Mouse (Mus musculus) activated CD4-positive, CD25-positive, alpha-beta regulatory T cell, adult 9 weeks (primary cell): ENCODE data around the gene Itgb3. TPM values are rescaled to one million over a fixed set of nuclear protein-coding genes. Genes with fewer than 3 reads are reported as not detected.

Experiments
- polyA plus RNA-seq: library from polyadenylated mRNA; unstranded; fragments of 100-300 nt; shearing (Covaris generic); gene quantifications from one replicate; pipeline ENCODE4 v1.2.1, GENCODE M21; 2017

The Itgb3 gene
- polyA plus RNA-seq: 22.2 TPM

DNA sequence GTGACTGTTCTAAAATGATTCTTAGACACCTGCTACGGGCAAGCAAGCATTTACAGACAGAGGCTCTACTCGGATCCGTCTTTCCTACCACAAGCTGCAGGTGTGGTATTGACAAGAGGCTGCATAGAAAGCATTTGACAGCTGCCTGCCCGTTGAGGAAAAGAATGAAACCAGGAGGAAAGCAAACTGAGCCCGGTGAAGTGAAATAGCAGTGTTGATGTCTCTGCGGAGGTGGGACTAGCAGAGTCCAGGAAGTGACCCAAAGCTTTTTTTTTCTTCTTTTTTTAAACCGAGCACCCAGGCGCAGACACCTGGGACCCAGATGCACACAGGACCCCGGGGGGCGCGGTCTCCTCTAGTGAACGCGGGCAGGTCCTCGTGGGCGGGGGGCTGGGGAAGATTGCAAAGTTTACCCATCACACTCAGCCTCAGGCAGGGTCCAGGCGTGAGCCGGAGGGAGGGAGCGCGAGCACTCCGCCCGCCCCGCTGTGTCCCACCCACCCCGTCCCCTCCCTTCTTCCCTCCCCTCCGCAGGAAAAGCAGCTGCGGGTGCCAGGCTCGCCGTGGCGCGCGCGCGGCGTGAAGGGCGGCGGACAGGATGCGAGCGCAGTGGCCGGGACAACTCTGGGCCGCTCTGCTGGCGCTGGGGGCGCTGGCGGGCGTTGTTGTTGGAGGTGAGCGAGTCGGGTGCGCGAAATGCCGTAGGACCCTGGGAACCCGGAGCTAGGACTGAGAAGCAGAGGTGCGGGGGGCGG, at the start of gene Itgb3:
Gene Itgb3 (plus strand): TSS at position 510 of the 755 bp plus-strand sequence.

GRCm38 (mm10) chr11:104685548-104685947, 77.7 kb downstream of the Itgb3 start, which contains the start of gene Gm11639:
TSS of gene Gm11639 (plus strand) at chr11:104685707.

Other genes starting within 250 kb of the Itgb3 start
- 52.9 TPM for gene Kansl1, start 139.1 kb upstream of the Itgb3 start, polyA plus RNA-seq
- gene Cdc27, start 57.4 kb upstream of the Itgb3 start, polyA plus RNA-seq: 37.3 TPM
- gene Myl4, start 57.3 kb upstream of the Itgb3 start, polyA plus RNA-seq: 8.0 TPM
- gene Gm11639, start 77.7 kb downstream of the Itgb3 start, polyA plus RNA-seq: 0.05 TPM